Mouse (Mus musculus): ENCODE data around the gene Agxt.

Gene Agxt

GRCm38 (mm10) chr1:93194961-93195360 is 59.9 kb downstream of the Agxt start:
- no peak for DNase-seq (ENCODE audit: inconsistent age in 2 of 2, low spot score in 1 of 2)

Measured in adrenal gland, adult (tissue).